Mouse (Mus musculus): Measurements from ENCODE around the gene Irf2bp2.

DNA sequence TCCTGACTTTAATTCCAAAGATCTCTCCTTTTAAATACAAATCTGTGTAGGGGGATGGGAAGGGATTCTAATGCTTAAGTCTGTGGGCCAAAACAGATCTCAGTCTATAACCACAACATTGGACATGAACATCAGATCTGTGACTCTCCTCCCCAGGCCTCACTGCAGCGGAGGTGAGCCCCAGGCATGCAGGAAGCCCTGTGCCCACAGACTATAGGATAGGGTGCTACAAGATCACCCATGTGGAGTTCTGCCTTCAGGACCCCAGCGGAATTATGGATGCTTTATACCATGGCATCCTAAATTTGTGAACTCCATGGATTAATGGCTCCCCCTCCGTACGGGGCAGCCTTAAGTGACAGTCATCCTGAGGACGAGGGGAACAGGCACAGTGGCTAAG is 2.9 kb upstream of the Irf2bp2 start:
- TF ChIP-seq EP300 (IDR thresholded peaks at IDR 0.05; ENCODE audit: low read depth) (no peak), CTCF (IDR thresholded peaks at IDR 0.05; ENCODE audit: low read depth) (no peak)

All from heart, postnatal 0 days (tissue).